Mouse (Mus musculus): ENCODE results near the gene Sh3rf1.

Gene Sh3rf1

DNA sequence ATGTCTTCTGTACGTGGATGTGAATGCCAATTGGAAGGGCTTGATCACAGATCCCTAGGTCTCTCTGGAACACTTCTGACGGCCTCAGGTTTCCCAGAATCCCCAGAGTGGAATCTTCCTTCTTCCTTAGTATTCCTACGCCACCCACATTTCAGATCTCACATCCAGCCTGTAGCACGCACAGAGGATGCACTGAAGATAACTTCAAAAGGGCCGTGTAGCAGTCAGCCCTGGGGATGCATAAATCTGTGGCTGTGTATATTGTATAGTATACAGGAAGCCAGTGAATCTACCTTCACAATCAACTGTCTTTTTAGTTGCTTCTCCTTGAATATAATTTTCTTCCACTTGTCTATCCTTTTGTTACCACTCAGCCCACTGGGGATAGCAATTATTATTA lies 98.1 kb downstream of the Sh3rf1 start:
- in situ Hi-C loops (cut with MboI, MseI), result no loop called here

DNA sequence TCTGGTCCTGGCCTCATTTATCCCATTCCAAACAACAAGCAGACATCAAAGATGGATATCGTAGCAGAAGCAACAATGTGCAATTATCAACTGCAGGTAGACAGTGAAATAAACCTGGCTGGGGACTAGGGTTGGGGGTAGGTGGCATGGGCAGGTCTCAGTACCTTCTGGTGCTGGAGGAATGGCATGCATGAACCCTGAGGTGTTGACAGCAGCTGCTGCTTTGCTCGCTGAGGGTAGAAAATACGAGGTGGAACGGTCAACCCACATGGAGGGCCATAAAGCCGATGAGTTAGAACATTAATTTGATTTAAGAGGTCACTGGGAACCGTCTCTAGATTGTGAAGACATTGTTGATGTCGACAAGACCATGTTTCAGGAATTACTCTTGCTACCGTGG lies 98.8 kb downstream of the Sh3rf1 start:
- in situ Hi-C loops (cut with MboI, MseI), result no loop called here

DNA sequence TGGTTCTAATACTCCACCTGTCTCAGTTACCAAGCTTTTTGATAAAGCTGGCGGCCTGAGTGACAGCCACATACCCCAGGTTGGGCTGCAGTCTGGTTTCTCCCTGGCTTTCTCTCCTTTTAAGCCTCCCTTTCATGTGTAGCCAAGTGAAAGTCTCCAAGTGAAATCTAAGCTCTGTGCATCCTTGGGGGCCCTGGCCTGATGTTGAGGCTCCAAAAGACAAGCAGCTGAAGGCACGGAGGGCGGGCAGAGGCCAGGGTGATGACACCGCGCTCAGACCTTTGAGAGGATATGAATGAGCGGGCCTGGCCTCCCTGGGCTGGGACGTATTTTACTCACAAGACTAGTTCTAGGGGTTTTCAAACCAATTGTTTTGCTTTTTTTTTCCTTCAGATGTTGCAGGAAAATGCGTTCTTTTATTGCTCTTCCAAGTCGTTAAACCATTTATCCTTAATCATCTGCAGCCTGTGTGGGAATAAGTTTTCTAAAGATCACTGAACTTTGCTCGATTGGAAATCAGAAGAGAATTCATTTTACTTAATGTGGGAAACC lies 100.8 kb downstream of the Sh3rf1 start:
- in situ Hi-C loops (cut with MboI, MseI), result no loop called here

DNA sequence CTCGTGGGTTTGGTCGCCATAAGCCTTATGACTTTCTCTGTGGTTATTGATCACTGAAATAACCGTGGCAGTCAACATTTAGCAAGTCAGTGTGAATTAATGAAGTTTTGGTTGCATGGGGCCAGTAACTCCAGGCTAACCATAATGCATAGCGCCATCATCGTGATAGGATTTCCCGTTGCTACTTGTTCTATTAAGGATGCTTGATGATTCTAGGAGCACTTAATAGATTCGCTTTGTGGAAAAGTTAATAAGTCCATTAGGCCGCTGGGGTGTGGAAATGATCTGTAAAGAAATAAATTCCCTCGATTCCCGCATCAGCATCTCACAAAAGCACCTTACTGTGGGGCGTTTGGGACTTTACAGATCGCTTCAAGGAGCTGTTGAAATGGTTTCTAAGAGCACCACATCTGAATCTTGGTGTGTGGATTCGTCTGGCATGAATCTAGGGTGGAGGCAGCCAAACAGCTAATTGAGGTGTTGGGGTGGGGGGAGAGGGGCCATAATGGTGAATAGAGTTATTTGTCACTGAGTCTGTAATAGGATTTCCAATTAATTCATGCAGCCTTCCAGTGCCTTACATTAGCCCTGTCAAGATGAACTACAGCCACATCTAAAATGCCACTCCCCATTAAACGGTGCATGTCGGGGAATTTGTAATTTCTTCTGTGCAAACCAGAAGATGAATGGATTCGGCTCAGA lies 101.5 kb downstream of the Sh3rf1 start:
- in situ Hi-C loops (cut with MboI, MseI), result no loop called here

GRCm38 (mm10) chr8:61326281-61326680 lies 102.6 kb downstream of the Sh3rf1 start:
- in situ Hi-C loops (cut with MboI, MseI), result no loop called here

DNA sequence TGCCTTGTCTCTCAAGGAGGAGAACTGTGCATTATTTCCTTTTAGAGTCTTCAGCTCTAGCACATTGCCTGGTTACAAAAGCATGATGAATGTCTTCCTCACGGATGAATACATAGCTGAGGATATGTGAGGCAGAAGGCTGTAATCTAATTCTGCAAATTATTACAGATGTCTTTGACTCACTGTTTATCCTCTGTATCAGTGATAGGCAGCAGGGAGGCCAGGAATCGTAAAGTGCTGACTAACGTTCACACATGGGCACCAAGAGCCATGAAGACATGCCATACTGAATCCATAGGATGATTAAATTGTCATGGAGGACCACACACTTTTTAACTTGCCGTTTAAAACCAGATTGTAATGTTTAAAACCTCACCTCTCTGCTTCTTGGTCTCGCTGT lies 103.7 kb downstream of the Sh3rf1 start:
- in situ Hi-C loops (cut with MboI, MseI), result no loop called here

DNA sequence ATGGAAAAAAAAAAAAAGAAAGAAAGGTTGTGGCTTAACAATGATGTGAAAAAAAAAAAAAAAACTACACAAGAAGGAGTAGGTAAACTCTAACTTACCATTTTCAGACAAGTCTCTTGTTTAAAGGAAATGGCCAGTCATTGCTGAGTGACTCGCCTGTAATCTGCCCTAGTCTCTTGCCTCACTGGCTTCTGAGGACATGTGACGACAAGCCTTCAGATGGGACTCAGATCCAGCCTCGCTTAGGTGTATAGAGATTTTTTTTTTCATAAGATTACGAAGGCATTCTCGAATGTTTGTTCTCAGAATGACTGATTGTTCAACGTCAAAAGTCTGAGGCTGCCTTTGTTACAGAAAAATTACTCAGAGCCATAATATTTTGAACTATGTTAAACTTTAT lies 116.0 kb downstream of the Sh3rf1 start:
- in situ Hi-C loops (cut with MboI, MseI), result no loop called here

- in situ Hi-C loops (cut with MboI, MseI), result no loop called here
Measured at GRCm38 (mm10) chr8:61340283-61340984, 116.8 kb downstream of the Sh3rf1 start.

GRCm38 (mm10) chr8:61341587-61342441 lies 118.1 kb downstream of the Sh3rf1 start:
- in situ Hi-C loops (cut with MboI, MseI), result no loop called here

DNA sequence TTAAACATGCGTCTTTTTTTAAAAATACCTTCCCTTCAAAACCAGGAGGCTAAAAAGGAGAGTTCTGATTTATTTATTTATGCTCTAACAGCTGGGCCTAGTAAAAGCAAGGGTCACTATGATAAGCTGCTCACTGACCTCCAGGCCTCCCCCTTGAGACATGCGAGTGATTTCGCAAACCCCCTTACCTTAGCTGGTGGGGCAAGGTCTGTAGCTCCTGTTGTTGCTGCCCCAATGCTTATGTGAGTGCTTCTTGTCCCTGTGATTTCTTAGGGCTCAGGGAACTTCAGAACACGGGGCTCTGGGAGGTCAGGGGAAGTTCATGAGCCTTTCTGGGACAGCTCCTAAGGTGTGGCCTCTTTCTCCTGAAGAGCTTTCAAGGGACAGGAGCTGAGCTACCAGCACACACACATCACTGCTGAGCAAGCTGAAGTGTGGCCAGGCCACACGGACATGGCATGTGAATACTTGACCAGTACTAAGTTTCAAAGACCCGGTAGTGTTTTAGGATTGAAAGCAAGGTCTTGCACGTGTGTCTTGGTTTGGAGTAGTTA lies 118.9 kb downstream of the Sh3rf1 start:
- in situ Hi-C loops (cut with MboI, MseI), result no loop called here

- in situ Hi-C loops (cut with MboI, MseI), result no loop called here
Measured at GRCm38 (mm10) chr8:61344435-61344834, 120.8 kb downstream of the Sh3rf1 start.

DNA sequence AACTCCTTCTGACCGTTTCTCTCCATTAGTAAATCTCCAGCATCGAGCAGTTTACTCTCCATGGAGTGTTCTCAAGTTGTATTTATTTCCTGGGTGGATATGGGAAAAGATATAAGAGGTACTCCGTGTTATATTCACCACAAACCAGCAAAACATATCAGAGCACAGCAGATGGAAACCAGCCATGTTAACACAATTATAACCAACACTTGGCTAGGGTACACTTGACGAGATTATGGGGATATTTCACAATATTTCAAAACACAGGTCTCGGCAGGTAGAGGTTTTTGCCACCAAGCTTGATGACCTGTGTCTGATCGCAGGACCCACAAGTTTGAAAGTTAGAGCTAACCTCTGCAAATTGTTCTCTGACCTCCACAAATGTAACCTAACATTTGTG lies 123.3 kb downstream of the Sh3rf1 start:
- in situ Hi-C loops (cut with MboI, MseI), result no loop called here

GRCm38 (mm10) chr8:61347526-61347925 lies 123.9 kb downstream of the Sh3rf1 start:
- in situ Hi-C loops (cut with MboI, MseI), result no loop called here

DNA sequence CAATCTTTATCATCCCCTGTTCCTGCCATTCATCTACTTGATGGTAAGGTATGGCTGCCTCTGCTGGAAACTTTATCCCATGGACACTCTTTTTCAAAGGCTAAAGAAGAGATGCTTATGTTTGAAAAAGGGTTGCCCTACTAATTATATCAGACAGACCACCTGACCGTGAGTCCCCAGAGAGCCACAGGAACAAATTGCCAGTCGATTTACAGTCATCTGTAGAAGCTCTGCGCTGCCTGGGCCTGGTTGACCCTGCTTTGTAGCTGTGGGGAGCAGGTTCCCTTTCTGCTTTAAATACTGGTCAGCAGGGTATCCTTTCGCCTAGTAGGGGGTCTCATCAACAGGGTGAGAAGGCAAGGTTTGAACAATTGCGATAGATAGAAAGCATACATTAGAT lies 124.4 kb downstream of the Sh3rf1 start:
- in situ Hi-C loops (cut with MboI, MseI), result no loop called here

- in situ Hi-C loops (cut with MboI, MseI), result no loop called here
Measured at GRCm38 (mm10) chr8:61348518-61348917, 124.8 kb downstream of the Sh3rf1 start.

- in situ Hi-C loops (cut with MboI, MseI), result no loop called here
Measured at GRCm38 (mm10) chr8:61350443-61350842, 126.8 kb downstream of the Sh3rf1 start.

- in situ Hi-C loops (cut with MboI, MseI), result no loop called here
Measured at GRCm38 (mm10) chr8:61351638-61352037, 128.0 kb downstream of the Sh3rf1 start.

- in situ Hi-C loops (cut with MboI, MseI), result no loop called here
Measured at GRCm38 (mm10) chr8:61355503-61355902, 131.8 kb downstream of the Sh3rf1 start.

- in situ Hi-C loops (cut with MboI, MseI), result no loop called here
Measured at GRCm38 (mm10) chr8:61359004-61359403, 135.3 kb downstream of the Sh3rf1 start.

DNA sequence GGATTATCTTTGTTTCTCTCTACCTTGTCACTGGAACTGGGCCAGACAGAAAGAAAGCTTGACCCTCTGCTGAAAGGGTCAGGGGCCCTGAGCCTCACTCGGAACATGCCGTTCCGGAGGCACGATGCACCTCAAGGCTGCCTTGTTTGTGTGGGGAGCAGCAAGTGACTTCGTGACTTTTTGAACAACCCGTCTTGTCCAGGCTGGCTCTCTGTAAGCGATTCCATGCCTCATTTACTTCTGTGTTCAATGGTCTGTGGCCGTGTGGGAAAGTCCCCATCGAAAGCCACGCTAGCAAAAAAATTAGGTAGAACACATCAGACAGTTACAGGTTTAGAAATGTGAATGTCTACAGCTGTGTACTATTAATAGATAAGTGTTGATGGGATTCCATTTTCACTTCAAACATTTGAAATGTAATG lies 136.2 kb downstream of the Sh3rf1 start:
- in situ Hi-C loops (cut with MboI, MseI), result no loop called here

GRCm38 (mm10) chr8:61360362-61360761 lies 136.7 kb downstream of the Sh3rf1 start:
- in situ Hi-C loops (cut with MboI, MseI), result no loop called here

GRCm38 (mm10) chr8:61361476-61361875 lies 137.8 kb downstream of the Sh3rf1 start:
- in situ Hi-C loops (cut with MboI, MseI), result no loop called here

Measured in T-helper 1 cell (primary cell).